Mouse (Mus musculus) forebrain, embryonic 14.5 days (tissue): Measurements from ENCODE around the gene Gm20518. TPM values are rescaled to one million over a fixed set of nuclear protein-coding genes. Genes with fewer than 3 reads are reported as not detected.

ENCODE experiments used
- ATAC-seq: fragments of 200-750 bp; cut with Nextera tagmentation; 2 replicates; pipeline ENCODE4 v1.8.0; 2017; ENCODE audit warnings: mild to moderate bottlenecking, moderate library complexity
- DNase-seq: peaks from one replicate; pipeline ENCODE4 v3.0.0-alpha.2; 2015; ENCODE audit warnings: low spot score
- H3K27ac ChIP-seq: fragments of 300-500 bp; sonication (generic); 2 replicates; pipeline ENCODE4 v1.5.1; 2014; ENCODE audit warnings: low read depth, mild to moderate bottlenecking, control low read depth, low read length, moderate library complexity
- H3K27me3 ChIP-seq: fragments of 300-500 bp; sonication (generic); replicated peaks from 2 replicates; pipeline ENCODE4 v1.6.1; 2014; ENCODE audit warnings: low read length, control low read depth, mixed read lengths; ENCODE audit not compliant: control insufficient read depth, insufficient read depth
- H3K36me3 ChIP-seq: fragments of 300-500 bp; sonication (generic); 2 replicates; pipeline ENCODE4 v1.6.1; 2014; ENCODE audit warnings: low read length, control low read depth; ENCODE audit not compliant: control insufficient read depth, insufficient read depth
- H3K4me1 ChIP-seq: fragments of 300-500 bp; sonication (generic); 2 replicates; pipeline ENCODE4 v1.6.1; 2014; ENCODE audit warnings: antibody characterized with exemption, low read length, control low read depth; ENCODE audit not compliant: control insufficient read depth, insufficient read depth
- H3K4me2 ChIP-seq: fragments of 300-500 bp; sonication (generic); 2 replicates; pipeline ENCODE4 v1.6.1; 2014; ENCODE audit warnings: mild to moderate bottlenecking, control low read depth, low read length
- H3K4me3 ChIP-seq: fragments of 300-500 bp; sonication (generic); 2 replicates; pipeline ENCODE4 v1.5.1; 2014; ENCODE audit warnings: low read depth, low read length, control low read depth
- H3K9ac ChIP-seq: fragments of 300-500 bp; sonication (generic); 2 replicates; pipeline ENCODE4 v1.6.1; 2014; ENCODE audit warnings: mild to moderate bottlenecking, low read length, control low read depth, moderate library complexity
- H3K9me3 ChIP-seq: fragments of 300-500 bp; sonication (generic); replicated peaks from 2 replicates; pipeline ENCODE4 v1.6.1; 2016; ENCODE audit warnings: low read length, control low read depth, mixed read lengths; ENCODE audit not compliant: control insufficient read depth
- WGBS: fragments of 180-500 bp; shearing (Covaris S2); extraction: QIAGEN DNeasy Blood & Tissue Kit; methylation state at CpG from one replicate; pipeline ENCODE4 v1.1.7; 2014; 5-methylcytosine and 5-hydroxymethylcytosine counted together
- polyA plus RNA-seq: library from polyadenylated mRNA; unstranded; fragments of >200 nt; fragmentation: Nextera tagmentation; extraction: Ambion mirVana; gene quantifications from 2 replicates; pipeline ENCODE4 v1.2.1, GENCODE M21; 2014

The Gm20518 gene
- polyA plus RNA-seq, 1 experiment from 2014 or later: 0.38 TPM

GRCm38 (mm10) chr16:17914307-17915249 is 23.1 kb upstream of the Gm20518 start, which contains the start of gene Gsc2:
Gsc2 (minus strand) TSS chr16:17915059.
- Histone ChIP-seq H3K27ac (no peak within 1 kb of the TSS), H3K4me2 (peak within 1 kb of the TSS; percentile 48), H3K4me1 (peaks cover 9% of the 10 kb centered on the region), H3K9me3 (no peaks in the 10 kb centered on the region), H3K36me3 (no peaks in the 10 kb centered on the region), H3K9ac (peak within 1 kb of the TSS; percentile 32), H3K27me3 (peaks cover 55% of the 10 kb centered on the region), H3K4me3 (peak within 1 kb of the TSS; percentile 31)
- no peak for ATAC-seq
- WGBS: under 1% methylated on average over 105 of the region's 106 CpGs
- peak; percentile 42 for DNase-seq

DNA sequence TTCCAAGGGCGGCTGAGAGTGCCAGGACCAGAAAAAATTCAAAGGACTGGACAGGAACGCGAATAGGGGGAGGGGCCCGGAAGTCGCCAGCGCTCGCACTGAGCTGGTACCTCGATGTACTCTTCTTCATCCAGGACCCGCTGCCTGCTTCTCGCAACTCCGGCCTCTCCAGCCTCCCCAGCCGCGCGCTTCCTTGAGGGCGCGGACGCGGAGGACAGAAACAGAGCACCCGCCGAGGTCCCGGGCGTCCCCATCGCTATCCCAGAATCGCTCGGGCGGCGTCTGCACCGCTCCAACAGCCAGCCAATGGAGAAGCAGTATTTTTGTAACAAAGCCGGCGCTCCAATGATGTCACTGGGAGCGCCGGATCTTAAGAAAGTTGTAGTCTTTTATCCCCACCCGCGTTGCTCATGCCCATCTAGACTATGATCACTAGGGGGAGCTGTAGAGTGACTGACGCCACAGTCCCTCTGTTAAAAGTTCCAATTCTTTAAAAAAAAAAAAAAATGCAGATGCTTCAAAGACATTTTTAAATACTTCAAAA is 19.7 kb upstream of the Gm20518 start, which contains the start of gene Ess2:
TSS of gene Ess2 (minus strand) at position 297 of the 544 bp plus-strand sequence.
- Histone ChIP-seq H3K4me1 (peaks cover 9% of the 10 kb centered on the region), H3K9me3 (no peaks in the 10 kb centered on the region), H3K9ac (peak within 1 kb of the TSS; percentile 82), H3K36me3 (peaks cover 33% of the 10 kb centered on the region), H3K4me3 (peak within 1 kb of the TSS; percentile 72), H3K4me2 (peak within 1 kb of the TSS; percentile 71), H3K27ac (no peak within 1 kb of the TSS), H3K27me3 (peaks cover 42% of the 10 kb centered on the region)
- ATAC-seq: peak; percentile 97
- DNase-seq: peak; percentile 99
- WGBS: under 1% methylated on average over 35 of the region's 35 CpGs

GRCm38 (mm10) chr16:17898462-17898861 is 7.0 kb upstream of the Gm20518 start, which contains the start of the genes Dgcr2 and Tssk2:
Dgcr2 (minus strand) TSS chr16:17898562.
Tssk2 (plus strand) TSS chr16:17898637.
- H3K9me3 ChIP-seq: no peaks in the 10 kb centered on the region
- DNase-seq (no peak), ATAC-seq (no peak)
- H3K9ac ChIP-seq: no peak within 1 kb of the TSS
- no peak within 1 kb of the TSS for H3K27ac ChIP-seq
- H3K4me1 ChIP-seq: no peaks in the 10 kb centered on the region
- H3K4me2 ChIP-seq: no peak within 1 kb of the TSS
- 94% methylated on average over 14 of the region's 14 CpGs for WGBS
- no peak within 1 kb of the TSS for H3K4me3 ChIP-seq
- H3K36me3 ChIP-seq: peaks cover 53% of the 10 kb centered on the region
- H3K27me3 ChIP-seq: no peaks in the 10 kb centered on the region

DNA sequence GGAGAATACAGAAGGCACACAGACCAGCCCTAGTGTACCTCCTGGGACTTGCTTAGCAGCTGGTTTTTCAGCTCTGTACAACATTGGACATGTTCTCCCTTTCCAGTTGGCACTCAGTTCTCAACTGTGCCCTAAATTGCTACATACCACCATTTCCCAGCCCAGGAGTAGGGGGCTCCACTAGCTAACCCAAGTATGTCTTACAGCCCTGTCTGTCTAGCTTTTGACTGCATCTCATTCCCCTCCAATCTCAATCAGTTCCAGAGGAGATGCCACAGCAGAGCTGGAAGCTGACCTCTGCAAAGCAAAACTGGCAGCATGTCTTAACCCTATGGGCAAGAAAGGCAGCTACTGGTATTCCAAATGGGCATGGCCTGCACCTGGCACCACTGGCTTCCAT is 4.6 kb upstream of the Gm20518 start:
- H3K4me2 ChIP-seq: no peak overlapping the region
- ATAC-seq (no peak), DNase-seq (no peak)
- H3K4me3 ChIP-seq: no peak overlapping the region
- H3K36me3 ChIP-seq: peaks cover 29% of the 10 kb centered on the region
- H3K9me3 ChIP-seq: no peaks in the 10 kb centered on the region
- no peaks in the 10 kb centered on the region for H3K27me3 ChIP-seq
- H3K27ac ChIP-seq: no peak overlapping the region
- peaks cover 3% of the 10 kb centered on the region; the same call in 1 of the 2 replicates for H3K4me1 ChIP-seq
- H3K9ac ChIP-seq: no peak overlapping the region

DNA sequence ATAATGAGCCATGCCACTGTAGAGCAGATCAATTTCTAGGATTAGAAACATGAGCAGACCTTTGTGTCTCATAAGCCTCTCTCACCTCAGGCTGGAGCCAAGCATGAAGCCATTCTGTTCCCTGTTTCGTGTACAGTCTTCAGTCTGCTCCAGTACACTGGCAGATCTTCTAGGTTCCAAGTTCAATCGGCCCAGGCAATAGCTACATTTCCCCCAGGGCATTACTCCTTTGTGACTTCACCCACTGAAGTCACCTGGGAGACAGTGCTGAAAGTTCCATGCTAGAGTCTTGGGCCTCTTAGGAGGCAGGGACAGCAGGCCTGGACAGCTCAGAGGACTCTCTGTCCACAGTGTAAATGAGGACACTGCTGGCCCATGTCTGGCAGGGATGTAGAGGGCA is 2.5 kb upstream of the Gm20518 start, which contains the start of gene Tssk1:
TSS of gene Tssk1 (plus strand) at position 301 of the 400 bp plus-strand sequence.
- H3K27me3 ChIP-seq: no peaks in the 10 kb centered on the region
- WGBS: 90% methylated on average over 2 of the region's 2 CpGs

GRCm38 (mm10) chr16:17892606-17893005 is 1.1 kb upstream of the Gm20518 start:
- H3K9ac ChIP-seq: no peak overlapping the region
- H3K4me2 ChIP-seq: no peak overlapping the region
- no peak overlapping the region for H3K4me3 ChIP-seq
- no peak overlapping the region for H3K27ac ChIP-seq
- WGBS: 58% methylated on average over 3 of the region's 3 CpGs
- no peaks in the 10 kb centered on the region for H3K27me3 ChIP-seq
- ATAC-seq (no peak), DNase-seq (no peak)
- peaks cover 14% of the 10 kb centered on the region for H3K4me1 ChIP-seq
- H3K9me3 ChIP-seq: no peaks in the 10 kb centered on the region
- 0 out of 2 replicates have a peak, but pooled peaks cover 3% of the 10 kb centered on the region for H3K36me3 ChIP-seq

More for the DNA sequence above, 2.5 kb upstream of the Gm20518 start, which contains the start of gene Tssk1:
- ATAC-seq (no peak), DNase-seq (no peak)
- Histone ChIP-seq H3K36me3 (peaks cover 9% of the 10 kb centered on the region), H3K9me3 (no peaks in the 10 kb centered on the region), H3K9ac (no peak within 1 kb of the TSS), H3K4me1 (peaks cover 14% of the 10 kb centered on the region), H3K4me3 (no peak within 1 kb of the TSS), H3K4me2 (no peak within 1 kb of the TSS), H3K27ac (no peak within 1 kb of the TSS)

GRCm38 (mm10) chr16:17890917-17891566 is 429 bp downstream of the Gm20518 start:
- WGBS: under 1% methylated on average over 43 of the region's 44 CpGs
- H3K9me3 ChIP-seq: no peaks in the 10 kb centered on the region
- peak; percentile 71 for DNase-seq
- peak overlapping the region; percentile 95 for H3K4me2 ChIP-seq
- peaks cover 16% of the 10 kb centered on the region for H3K4me1 ChIP-seq
- 0 out of 2 replicates have a peak, but pooled peaks cover under 1% of the 10 kb centered on the region for H3K36me3 ChIP-seq
- H3K4me3 ChIP-seq: peak overlapping the region; percentile 97
- no peaks in the 10 kb centered on the region for H3K27me3 ChIP-seq
- peak; percentile 64 for ATAC-seq
- peak overlapping the region; percentile 94 for H3K27ac ChIP-seq
- peak overlapping the region; percentile 99 for H3K9ac ChIP-seq

GRCm38 (mm10) chr16:17890342-17890727 is 1.1 kb downstream of the Gm20518 start:
- peaks cover 16% of the 10 kb centered on the region for H3K4me1 ChIP-seq
- H3K4me2 ChIP-seq: peak overlapping the region; percentile 95
- H3K4me3 ChIP-seq: peak overlapping the region; percentile 97
- no peaks in the 10 kb centered on the region for H3K27me3 ChIP-seq
- 0 out of 2 replicates have a peak, but pooled peaks cover 6% of the 10 kb centered on the region for H3K36me3 ChIP-seq
- ATAC-seq (no peak), DNase-seq (no peak)
- peak overlapping the region; percentile 99 for H3K9ac ChIP-seq
- no peaks in the 10 kb centered on the region for H3K9me3 ChIP-seq
- peak overlapping the region; percentile 94; the same call in 1 of the 2 replicates for H3K27ac ChIP-seq
- 42% methylated on average over 2 of the region's 2 CpGs for WGBS
